Mouse (Mus musculus): ENCODE measurements around the gene Ubac1. TPM values are rescaled to one million over a fixed set of nuclear protein-coding genes. Genes with fewer than 3 reads are reported as not detected.

Gene Ubac1
- polyA plus RNA-seq, 1 experiment = 161 TPM

DNA sequence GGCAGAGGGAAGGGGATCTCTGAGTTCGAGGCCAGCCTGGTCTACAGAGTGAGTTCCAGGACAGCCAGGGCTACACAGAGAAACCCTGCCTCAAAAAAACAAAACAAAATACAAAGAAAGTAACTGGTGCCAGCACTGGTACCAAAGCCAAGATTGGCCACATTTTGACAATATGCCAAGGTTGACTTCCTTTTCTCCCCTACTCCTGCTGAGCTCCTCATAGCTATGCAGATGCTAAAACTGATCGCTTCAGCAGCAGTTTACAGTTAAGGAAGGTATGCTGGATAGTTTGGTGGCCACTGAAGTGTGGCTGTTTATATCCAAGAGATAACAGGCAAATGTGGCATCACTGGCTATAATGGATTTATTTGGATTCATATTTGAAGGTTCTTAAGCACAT, 29.3 kb downstream of the Ubac1 start:
- no peak for TF ChIP-seq GATA1 (IDR thresholded peaks at IDR 0.05; ENCODE audit: low read length)

GRCm38 (mm10) chr2:25989651-25990050, 31.9 kb downstream of the Ubac1 start:
- TF ChIP-seq GATA1 (IDR thresholded peaks at IDR 0.05; ENCODE audit: low read length) = no peak

DNA sequence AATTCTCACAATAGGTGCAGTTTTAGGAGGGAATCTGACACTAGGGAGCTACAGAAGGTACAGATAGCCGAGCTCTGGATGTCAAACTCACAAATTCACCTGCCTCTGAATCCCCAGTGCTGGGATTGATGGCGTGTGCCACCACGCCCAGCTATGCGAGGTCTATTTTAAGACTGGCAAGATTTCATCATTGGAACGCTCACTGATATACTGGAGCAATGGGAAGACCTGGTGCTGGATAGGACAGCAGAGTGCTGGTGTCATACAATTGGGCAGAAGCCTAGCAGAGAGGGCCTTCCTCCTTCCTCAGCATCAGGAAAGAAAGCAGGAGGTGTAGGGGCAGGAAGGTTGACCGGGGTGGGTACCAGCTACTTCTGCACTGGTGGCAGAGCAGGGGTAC, 33.7 kb downstream of the Ubac1 start:
- TF ChIP-seq GATA1 (IDR thresholded peaks at IDR 0.05; ENCODE audit: low read length) = no peak

DNA sequence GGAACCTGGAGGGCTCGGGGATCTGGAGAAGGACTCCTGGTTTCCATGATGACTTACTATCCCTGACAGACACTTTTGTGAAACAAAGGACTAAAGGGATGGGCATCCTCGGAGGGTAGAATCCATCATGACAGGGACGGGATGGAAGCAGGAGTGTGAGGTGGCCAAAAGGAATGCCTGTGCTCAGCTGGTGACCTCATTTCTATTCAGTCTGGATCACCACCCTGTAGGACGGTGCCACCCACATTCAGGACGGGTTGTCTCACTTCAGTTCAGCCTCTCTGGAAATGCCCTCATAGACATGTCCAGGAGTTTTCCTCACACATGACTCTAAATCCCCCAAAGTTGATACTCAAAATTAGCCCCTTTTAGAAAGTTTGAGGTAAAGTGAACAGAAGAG, 34.9 kb downstream of the Ubac1 start:
- no peak for TF ChIP-seq GATA1 (IDR thresholded peaks at IDR 0.05; ENCODE audit: low read length)

- no peak for TF ChIP-seq GATA1 (IDR thresholded peaks at IDR 0.05; ENCODE audit: low read length)
These were observed 38.2 kb downstream of the Ubac1 start, which contains the start of gene Camsap1 for GRCm38 (mm10) chr2:25983159-25983907. Gene Camsap1, minus strand, starts transcription at chr2:25983282.

- no peak for TF ChIP-seq GATA1 (IDR thresholded peaks at IDR 0.05; ENCODE audit: low read length)
These were observed 39.0 kb downstream of the Ubac1 start for GRCm38 (mm10) chr2:25982426-25983091.

DNA sequence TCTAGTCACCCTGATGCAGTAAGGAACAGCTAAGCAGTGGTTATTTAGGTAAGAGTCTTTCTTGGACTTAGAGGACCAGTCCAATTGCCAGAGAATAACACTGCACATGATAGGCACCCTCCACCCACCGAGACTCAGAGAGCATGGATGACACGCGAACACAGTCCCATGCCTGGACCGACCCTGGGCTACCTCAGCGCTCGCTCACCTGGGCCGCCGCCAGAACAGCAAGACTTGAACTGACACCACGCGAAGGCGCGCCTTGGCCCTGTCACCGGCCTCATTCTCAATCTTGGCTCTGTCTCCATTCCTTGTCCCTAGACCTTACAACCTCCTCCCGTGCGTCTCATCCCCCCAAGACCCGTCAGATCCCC, 39.5 kb downstream of the Ubac1 start:
- TF ChIP-seq GATA1 (IDR thresholded peaks at IDR 0.05; ENCODE audit: low read length) = no peak

DNA sequence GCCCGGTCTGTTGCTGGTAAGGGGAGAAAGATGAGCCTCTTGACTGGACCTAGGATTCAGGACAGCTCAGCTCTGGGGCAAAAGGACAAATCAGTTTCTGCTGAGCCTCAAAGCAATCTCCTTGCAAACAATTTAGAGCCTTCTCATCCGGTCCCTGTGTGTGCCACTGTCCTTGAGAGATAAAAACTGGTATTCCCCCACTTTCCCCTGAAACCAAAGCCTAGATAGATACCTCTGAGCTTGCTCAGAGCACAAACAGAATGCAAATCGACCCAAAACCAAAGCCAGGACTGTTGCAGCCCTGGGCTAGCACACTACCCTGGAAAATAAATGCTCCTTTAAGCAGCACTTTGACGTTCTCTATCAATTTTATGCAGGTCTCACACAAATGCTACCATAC, 42.5 kb downstream of the Ubac1 start:
- no peak for TF ChIP-seq GATA1 (IDR thresholded peaks at IDR 0.05; ENCODE audit: low read length)

DNA sequence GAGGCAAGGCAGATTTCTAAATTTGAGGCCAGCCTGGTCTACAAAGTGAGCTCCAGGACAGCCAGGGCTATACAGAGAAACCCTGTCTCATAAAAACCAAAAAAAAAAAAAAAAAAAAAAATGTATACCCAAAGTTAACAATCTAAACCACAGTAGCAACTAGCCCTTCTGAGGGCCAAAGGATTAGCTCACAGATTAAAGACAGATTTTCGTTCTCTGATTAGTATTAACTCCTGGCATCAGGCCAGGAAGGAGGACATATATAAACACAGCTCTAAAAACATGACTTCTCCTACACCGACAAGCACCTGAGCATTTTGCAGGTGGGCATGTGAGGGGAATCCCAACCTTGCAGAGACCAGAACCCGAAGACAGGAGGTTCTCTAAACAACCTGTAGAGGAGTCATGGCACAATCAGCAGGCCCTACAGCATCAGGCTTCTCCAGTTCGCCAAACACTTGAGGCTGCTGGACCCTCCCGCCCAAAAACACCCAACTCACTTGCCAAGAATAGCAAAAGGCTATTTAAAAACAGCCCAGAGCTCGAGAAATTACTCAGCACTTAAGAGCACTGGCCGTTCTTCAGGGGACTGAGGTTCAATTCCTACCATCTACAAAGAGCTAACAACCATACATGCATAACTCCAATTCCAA, 43.8 kb downstream of the Ubac1 start:
- no peak for TF ChIP-seq GATA1 (IDR thresholded peaks at IDR 0.05; ENCODE audit: low read length)

GRCm38 (mm10) chr2:25975141-25975770, 46.3 kb downstream of the Ubac1 start:
- TF ChIP-seq GATA1 (IDR thresholded peaks at IDR 0.05; ENCODE audit: low read length) = peak; percentile 22

GRCm38 (mm10) chr2:25970426-25970825, 51.1 kb downstream of the Ubac1 start:
- no peak for TF ChIP-seq GATA1 (IDR thresholded peaks at IDR 0.05; ENCODE audit: low read length)

DNA sequence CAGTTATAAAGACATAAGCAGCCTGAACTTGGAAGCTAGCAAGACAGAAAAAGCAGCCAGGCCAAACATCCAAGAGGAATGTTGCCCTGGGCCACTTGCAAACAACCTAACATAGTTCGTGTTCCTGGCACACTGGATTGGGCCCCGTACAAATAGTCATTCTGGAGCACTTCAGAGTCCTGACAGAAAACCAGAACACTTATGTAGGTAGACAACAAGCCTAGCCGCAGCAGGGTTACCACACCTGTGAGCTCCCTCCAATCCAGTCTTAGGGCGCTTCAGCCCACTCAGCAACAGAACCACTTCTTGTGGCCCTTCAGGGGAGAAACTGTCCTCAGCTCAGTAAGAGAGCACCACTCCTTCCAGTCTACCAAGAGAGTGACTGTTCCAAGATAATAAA, 52.2 kb downstream of the Ubac1 start:
- no peak for TF ChIP-seq GATA1 (IDR thresholded peaks at IDR 0.05; ENCODE audit: low read length)

DNA sequence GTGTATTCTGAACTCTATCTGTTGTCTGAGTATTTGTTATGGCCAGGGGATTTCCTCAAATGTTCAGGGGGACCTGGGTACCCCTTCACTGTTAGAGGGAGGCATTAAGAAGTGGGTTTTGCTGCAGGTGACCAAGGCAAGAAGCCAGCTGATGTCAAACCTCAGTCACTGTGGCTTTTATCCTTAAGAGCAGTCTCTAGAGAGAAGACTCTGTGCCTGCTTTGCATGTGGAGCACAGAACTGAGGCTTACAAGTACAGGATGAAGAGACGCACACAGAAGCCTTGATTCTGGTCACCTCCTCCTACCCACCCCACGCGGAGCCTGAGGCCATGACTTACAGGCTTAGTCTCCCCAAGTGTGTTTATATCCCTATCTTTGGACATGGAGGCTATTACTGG, 72.3 kb downstream of the Ubac1 start:
- no peak for TF ChIP-seq GATA1 (IDR thresholded peaks at IDR 0.05; ENCODE audit: low read length)

Other genes with a start within 250 kb of the Ubac1 start
- gene Lcn11, start 244.7 kb downstream of the Ubac1 start, polyA plus RNA-seq (2012) = not detected in 2 replicates
- gene Gm13539, start 239.5 kb downstream of the Ubac1 start, polyA plus RNA-seq (2012) = not detected in 2 replicates
- gene Glt6d1, start 205.9 kb downstream of the Ubac1 start, polyA plus RNA-seq (2012) = not detected in 2 replicates
- not detected in 2 replicates for gene Lcn9, start 198.6 kb downstream of the Ubac1 start, polyA plus RNA-seq (2012)
- gene Sohlh1, start 174.5 kb downstream of the Ubac1 start, polyA plus RNA-seq (2012) = not detected in 2 replicates
- not detected in 2 replicates for gene Kcnt1, start 158.0 kb downstream of the Ubac1 start, polyA plus RNA-seq (2012)
- 5.9 and 6.3 TPM in 2 replicates for gene Camsap1, start 38.5 kb downstream of the Ubac1 start, polyA plus RNA-seq (2012)
- gene Nacc2, start 101.5 kb upstream of the Ubac1 start, polyA plus RNA-seq (2012) = 11.2 and 13.9 TPM in 2 replicates
- 0.12 TPM in 1 of 2 replicates, not detected in the other for gene Lhx3, start 186.5 kb upstream of the Ubac1 start, polyA plus RNA-seq (2012)
- gene Qsox2, start 215.8 kb upstream of the Ubac1 start, polyA plus RNA-seq (2012) = 7.2 and 7.6 TPM in 2 replicates